Mouse (Mus musculus) leukemia stem cell, adult 10-12 weeks (primary cell): ENCODE measurements around the gene Prkar2a. TPM values are rescaled to one million over a fixed set of nuclear protein-coding genes. Genes with fewer than 3 reads are reported as not detected.

Experiments
- polyA plus RNA-seq: library from polyadenylated mRNA; stranded (reverse); fragments of >175 nt; gene quantifications from 2 replicates; pipeline ENCODE4 v1.2.3, GENCODE M21; 2012; ENCODE audit warnings: low replicate concordance

Gene Prkar2a
- polyA plus RNA-seq, result 15.9 and 24.3 TPM in 2 replicates

DNA sequence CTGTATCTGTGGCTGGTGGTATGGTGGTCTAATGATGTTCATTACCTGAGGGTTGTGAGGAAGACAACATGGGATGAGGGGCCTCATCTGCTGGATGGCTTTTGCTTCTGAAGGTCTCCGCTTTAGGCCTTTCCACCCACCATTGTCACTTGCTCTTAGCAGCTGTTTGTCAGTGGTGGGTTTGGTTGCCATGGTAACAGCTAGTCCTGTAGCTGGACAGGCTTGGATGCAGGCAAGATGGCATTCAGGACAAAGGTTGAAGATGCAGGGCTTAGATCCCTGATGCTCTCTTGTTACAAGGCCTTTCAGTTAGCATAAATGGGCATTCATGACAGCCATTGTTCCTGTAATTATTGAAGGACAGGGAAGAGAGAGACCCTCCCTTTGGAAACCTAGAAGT is at the start of gene Prkar2a:
Prkar2a (plus strand) TSS at position 209 of the 400 bp plus-strand sequence.

DNA sequence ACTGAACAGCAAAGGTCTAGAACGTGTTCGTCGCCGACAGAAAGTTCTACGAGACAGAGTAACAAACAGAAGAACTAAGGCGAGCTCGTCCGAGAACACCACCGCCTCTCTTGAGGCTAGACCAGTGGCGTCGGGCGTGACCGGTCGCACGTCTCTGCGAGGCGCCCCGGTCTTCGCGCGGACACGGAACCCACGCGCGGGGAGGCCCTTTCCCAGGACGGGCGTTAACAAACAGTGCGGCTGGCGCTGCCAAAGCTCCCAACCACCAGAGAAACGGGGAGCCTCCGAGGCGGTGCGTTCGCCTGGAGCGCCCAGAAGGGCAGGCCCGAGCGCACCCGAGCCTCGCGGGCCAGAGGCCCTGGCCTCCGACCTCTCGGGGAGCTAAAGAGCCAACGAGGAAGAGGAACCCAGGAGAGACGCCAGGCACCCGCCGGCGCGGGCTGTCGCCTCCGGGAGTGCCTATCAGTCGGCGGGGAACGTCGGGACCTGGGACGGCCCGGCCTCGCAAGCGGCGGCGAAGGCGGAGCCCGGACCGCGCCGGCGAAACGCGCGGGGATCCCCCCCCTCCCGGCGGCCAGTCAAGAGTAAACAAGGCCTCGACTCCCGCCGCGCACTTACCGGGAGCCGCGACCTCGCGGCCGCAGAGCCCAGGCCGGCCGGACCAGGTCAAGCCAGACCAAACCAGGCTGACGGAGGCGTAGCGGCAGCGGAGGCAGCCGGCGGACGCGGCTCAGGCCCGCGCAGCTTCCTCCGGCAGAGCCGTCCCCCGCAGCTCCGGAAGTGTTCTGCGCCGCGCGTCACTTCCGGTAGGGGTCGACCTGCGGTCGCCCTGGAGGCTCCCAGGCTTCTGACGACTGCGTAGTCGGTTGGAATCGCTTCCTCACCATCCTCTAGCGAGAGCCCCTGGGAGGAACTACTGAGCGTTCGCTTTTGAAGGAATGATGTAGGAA is 40.2 kb upstream of the Prkar2a start, which contains the start of gene Arih2:
Arih2 (minus strand) TSS at position 776 of the 950 bp plus-strand sequence.

DNA sequence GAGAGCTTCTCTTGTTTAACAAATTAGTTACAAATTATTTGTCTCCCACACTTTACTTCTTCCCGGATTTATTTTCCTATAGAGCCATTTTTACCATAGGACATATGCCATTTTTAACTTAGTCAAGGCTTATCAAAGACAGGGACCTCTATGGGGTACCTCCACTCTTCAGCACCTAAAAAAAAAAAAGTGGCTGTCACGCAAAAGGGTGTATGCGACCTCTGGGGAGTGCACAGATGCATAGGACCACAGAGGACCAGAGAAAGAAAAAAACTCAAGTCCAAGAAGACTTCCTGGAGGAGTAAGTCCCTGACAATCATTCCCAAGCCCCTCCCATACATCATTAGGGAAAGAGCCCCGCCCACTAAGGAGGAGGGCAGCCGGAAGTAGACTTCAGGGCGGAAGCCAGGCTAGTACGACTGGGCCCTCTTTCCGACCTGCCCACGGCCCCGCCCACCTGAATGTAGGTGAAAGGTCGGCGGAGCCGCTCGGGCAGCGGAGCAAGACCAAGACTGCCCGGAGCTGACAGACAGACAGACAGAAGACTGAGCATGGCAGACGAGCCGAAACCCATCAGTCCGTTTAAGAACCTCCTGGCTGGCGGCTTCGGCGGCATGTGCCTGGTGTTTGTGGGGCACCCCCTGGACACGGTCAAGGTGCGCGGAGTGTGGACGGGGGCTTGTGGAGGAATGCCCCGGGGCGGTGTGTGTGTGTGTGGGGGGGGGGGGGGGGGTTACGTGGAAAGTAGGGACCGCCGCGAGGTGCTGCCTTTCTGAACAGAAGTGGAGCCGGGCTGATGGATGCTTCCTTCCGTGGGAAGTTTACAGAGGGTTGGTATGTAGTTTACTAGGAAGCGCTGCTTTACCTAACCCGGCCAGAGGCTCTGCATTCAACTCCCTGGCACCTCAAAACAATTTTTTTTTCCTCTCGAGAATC is 27.2 kb upstream of the Prkar2a start, which contains the start of gene Slc25a20:
Slc25a20 (plus strand) TSS at position 412 of the 936 bp plus-strand sequence.

DNA sequence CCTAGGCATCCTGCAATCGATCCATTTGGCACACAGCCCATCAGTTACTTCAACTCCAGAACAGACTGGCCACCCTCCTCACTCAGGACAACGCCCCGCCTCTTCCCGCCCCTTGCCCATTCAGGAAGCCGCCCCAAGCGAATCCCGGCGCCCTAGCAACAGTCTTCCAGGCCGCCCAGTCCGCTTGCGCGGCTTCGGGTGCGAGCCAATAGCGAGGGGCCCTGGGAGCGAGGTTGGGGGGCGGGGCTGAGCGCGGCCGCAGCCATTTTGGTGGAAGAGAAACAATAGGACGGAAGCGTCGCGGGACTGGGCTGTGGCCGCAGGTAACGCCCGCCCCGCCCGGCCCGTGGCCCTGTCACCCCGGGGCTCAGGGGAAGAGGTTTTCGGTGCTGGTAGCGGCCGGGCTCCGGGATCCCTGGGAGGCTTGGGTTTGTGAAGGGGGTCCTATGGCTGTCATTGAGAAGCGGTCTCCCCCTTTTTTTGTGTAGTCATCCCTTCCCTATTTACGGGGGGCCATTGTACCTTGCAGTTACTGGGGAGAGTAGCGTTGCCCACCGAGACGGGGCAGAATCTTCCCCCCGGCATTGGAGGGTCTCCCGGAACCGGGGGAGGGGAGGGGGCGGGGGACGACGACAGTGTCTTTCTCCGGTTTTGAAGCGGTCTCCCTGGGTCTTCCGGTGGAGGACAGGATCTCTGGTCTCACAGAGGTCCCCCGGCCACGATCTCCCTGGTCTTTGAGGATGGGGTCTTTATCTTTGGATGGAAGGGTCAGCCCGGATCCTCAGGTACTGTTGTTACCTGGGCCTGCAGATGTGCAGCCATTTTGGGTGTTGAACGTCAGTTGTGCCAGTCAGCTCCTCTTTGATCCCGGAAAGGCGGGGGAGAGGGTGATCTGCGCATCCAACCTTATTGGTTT is 94.7 kb downstream of the Prkar2a start, which contains the start of gene Ip6k2:
Ip6k2 (plus strand) TSS at position 249 of the 916 bp plus-strand sequence.

Other genes with a start within 250 kb of the Prkar2a start
- gene Ccdc71, start 228.8 kb upstream of the Prkar2a start, polyA plus RNA-seq, result 9.8 and 21.0 TPM in 2 replicates
- 52.5 and 54.2 TPM in 2 replicates for gene Klhdc8b, start 227.7 kb upstream of the Prkar2a start, polyA plus RNA-seq
- 1.3 and 3.0 TPM in 2 replicates for gene Lamb2, start 209.6 kb upstream of the Prkar2a start, polyA plus RNA-seq
- 106 and 149 TPM in 2 replicates for gene Usp19, start 198.7 kb upstream of the Prkar2a start, polyA plus RNA-seq
- gene Qars, start 181.6 kb upstream of the Prkar2a start, polyA plus RNA-seq, result 32.3 and 117 TPM in 2 replicates
- 36.4 and 112 TPM in 2 replicates for gene Qrich1, start 172.5 kb upstream of the Prkar2a start, polyA plus RNA-seq
- 46.8 and 263 TPM in 2 replicates for gene Impdh2, start 129.0 kb upstream of the Prkar2a start, polyA plus RNA-seq
- gene Ndufaf3, start 121.9 kb upstream of the Prkar2a start, polyA plus RNA-seq, result 5.1 and 19.2 TPM in 2 replicates
- gene Dalrd3, start 119.4 kb upstream of the Prkar2a start, polyA plus RNA-seq, result 182 and 245 TPM in 2 replicates
- gene Wdr6, start 110.6 kb upstream of the Prkar2a start, polyA plus RNA-seq, result 5.5 and 18.8 TPM in 2 replicates
- gene P4htm, start 91.6 kb upstream of the Prkar2a start, polyA plus RNA-seq, result 1.8 and 2.9 TPM in 2 replicates
- 99.5 and 180 TPM in 2 replicates for gene Arih2, start 39.9 kb upstream of the Prkar2a start, polyA plus RNA-seq
- 1.6 and 2.5 TPM in 2 replicates for gene Slc25a20, start 27.2 kb upstream of the Prkar2a start, polyA plus RNA-seq
- gene Ip6k2, start 94.5 kb downstream of the Prkar2a start, polyA plus RNA-seq, result 20.1 and 24.8 TPM in 2 replicates
- gene Nckipsd, start 119.1 kb downstream of the Prkar2a start, polyA plus RNA-seq, result 7.7 and 13.2 TPM in 2 replicates
- 0.09 and 0.69 TPM in 2 replicates for gene Celsr3, start 137.0 kb downstream of the Prkar2a start, polyA plus RNA-seq
- 5.3 and 8.4 TPM in 2 replicates for gene Slc26a6, start 164.0 kb downstream of the Prkar2a start, polyA plus RNA-seq
- not detected in 2 replicates for gene Tmem89, start 225.3 kb downstream of the Prkar2a start, polyA plus RNA-seq
- gene Uqcrc1, start 247.3 kb downstream of the Prkar2a start, polyA plus RNA-seq, result 422 and 705 TPM in 2 replicates